Mouse (Mus musculus) central nervous system, embryonic 14 days (tissue): ENCODE measurements around the gene Pramel3. TPM values are rescaled to one million over a fixed set of nuclear protein-coding genes. Genes with fewer than 3 reads are reported as not detected.

Source experiments
- polyA plus RNA-seq: library from polyadenylated mRNA; depleted of rRNA; stranded (reverse); fragments of >200 nt; gene quantifications from 2 replicates; pipeline ENCODE4 v1.2.3, GENCODE M21; 2012; rRNA removed

The Pramel3 gene
- polyA plus RNA-seq, result not detected in 2 replicates

DNA sequence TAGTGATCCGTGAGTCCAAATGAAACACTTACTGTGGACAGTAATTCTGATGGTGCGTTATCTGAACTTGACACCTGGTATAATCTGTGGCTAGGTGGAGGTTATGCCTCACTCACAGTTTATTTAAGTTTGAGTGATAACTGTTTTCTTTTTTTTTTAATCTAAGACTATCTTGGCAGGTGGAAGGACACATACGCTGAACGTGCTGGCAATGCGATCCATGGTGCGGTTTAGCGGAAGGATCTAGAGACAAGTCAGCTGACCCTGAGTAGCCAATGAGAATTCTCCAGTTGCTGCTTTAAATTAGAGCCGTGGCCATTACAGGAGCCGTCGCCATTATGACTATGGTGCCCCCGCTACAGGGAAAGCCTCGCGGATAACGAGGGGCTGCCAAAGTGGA, at the start of gene Pramel3:
Pramel3 (plus strand) TSS at position 301 of the 400 bp plus-strand sequence.

Other genes starting within 250 kb of the Pramel3 start
- gene Gm15023, start 124.7 kb upstream of the Pramel3 start, polyA plus RNA-seq, result not detected in 2 replicates
- gene Tceal6, start 91.6 kb upstream of the Pramel3 start, polyA plus RNA-seq, result 33.9 and 34.5 TPM in 2 replicates
- not detected in 2 replicates for gene Gm5128, start 71.0 kb downstream of the Pramel3 start, polyA plus RNA-seq
- gene Gm7903, start 131.5 kb downstream of the Pramel3 start, polyA plus RNA-seq, result not detected in 2 replicates
- gene AV320801, start 192.3 kb downstream of the Pramel3 start, polyA plus RNA-seq, result 0.01 TPM in 1 of 2 replicates, not detected in the other